Mouse (Mus musculus) spleen, postnatal 10 days (tissue): Measurements from ENCODE around the gene Mixl1.

ENCODE experiments used
- DNase-seq, 2 experiments: peaks; one replicate each; pipeline ENCODE4 v3.0.0; 2021 to 2022; ENCODE audit warnings: low spot score in 2 of 2

The Mixl1 gene

GRCm38 (mm10) chr1:180696626-180697352 is at the start of gene Mixl1:
TSS of gene Mixl1 (minus strand) at chr1:180697034.
- no peak for DNase-seq

- DNase-seq, result no peak
Observed at GRCm38 (mm10) chr1:180729231-180729630, 32.4 kb upstream of the Mixl1 start.

GRCm38 (mm10) chr1:180726183-180726582 is 29.3 kb upstream of the Mixl1 start:
- DNase-seq, result no peak

- peak; percentile 88 to 94 for DNase-seq
Observed at GRCm38 (mm10) chr1:180725704-180726179, 28.9 kb upstream of the Mixl1 start, which contains the start of gene Acbd3. TSS of gene Acbd3 (plus strand) at chr1:180726043.

GRCm38 (mm10) chr1:180723701-180724238 is 26.9 kb upstream of the Mixl1 start:
- no peak for DNase-seq

- no peak for DNase-seq
Observed at GRCm38 (mm10) chr1:180722608-180723007, 25.8 kb upstream of the Mixl1 start.

GRCm38 (mm10) chr1:180719951-180720689 is 23.3 kb upstream of the Mixl1 start:
- peak; percentile 88 to 91 for DNase-seq

GRCm38 (mm10) chr1:180719483-180719882 is 22.6 kb upstream of the Mixl1 start:
- no peak for DNase-seq

GRCm38 (mm10) chr1:180718756-180719155 is 21.9 kb upstream of the Mixl1 start:
- DNase-seq, result no peak

GRCm38 (mm10) chr1:180708935-180709776 is 12.3 kb upstream of the Mixl1 start:
- DNase-seq, result no peak

GRCm38 (mm10) chr1:180707813-180708212 is 11.0 kb upstream of the Mixl1 start:
- DNase-seq, result no peak

- no peak for DNase-seq
Observed at GRCm38 (mm10) chr1:180707368-180707767, 10.5 kb upstream of the Mixl1 start.

GRCm38 (mm10) chr1:180703400-180703799 is 6.6 kb upstream of the Mixl1 start:
- no peak for DNase-seq

GRCm38 (mm10) chr1:180698063-180698462 is 1.2 kb upstream of the Mixl1 start:
- DNase-seq, result no peak

- DNase-seq, result no peak
Observed at GRCm38 (mm10) chr1:180691284-180691683, 5.5 kb downstream of the Mixl1 start.
